Mouse (Mus musculus): ENCODE measurements around the gene Dppa5a. TPM values are rescaled to one million over a fixed set of nuclear protein-coding genes. Genes with fewer than 3 reads are reported as not detected.

Dppa5a gene
- total RNA-seq, 2 experiments from 2014 or later = not detected

DNA sequence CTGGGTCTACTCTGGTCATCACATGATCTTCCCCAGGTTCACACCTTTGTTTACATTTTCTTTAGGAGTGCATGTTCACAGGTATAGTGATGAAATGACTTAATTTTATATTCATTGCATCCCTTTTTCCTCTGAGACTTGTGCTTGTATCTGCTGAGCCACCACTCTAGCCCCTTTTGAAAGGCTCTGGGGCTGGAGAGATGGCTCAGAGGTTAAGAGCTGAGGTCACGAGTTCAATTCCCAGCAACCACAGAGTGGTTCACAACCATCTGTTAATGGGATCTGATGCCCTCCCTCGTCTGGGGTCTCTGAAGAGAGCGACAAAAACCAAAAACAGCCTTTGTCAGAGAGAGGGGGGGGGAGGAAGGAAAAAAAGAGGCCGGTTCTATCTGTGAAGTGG, 7.5 kb upstream of the Dppa5a start:
- Histone ChIP-seq H3K27ac (no peak overlapping the region), H3K4me3 (no peak overlapping the region)
- TF ChIP-seq CTCF (IDR thresholded peaks at IDR 0.05) = no peak
- DNase-seq = no peak
- intact Hi-C loops (cut with DNase I) = no loop called here

DNA sequence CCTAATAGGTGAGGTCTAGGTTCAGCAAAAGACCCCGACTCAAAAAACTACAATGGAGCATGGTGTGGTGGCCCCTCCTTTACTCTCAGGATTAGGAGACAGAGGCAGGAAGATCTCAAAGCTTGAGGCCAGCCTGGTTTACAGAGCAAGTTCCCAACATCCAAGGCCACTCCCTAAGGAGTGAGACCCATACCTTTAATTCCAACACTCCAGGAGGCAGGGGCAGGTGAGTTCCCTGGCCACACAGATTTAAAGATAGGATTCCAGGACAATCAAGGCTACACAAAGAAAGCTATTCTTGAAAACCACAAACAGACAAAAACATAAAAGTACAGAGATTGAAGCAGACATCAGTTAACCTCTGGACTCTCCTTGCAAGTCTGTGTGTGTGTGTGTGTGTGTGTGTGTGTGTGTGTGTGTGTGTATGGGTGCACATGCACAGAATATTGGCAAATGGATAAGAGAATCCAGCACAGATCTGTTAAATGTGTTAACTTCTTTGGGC, 7.0 kb upstream of the Dppa5a start:
- H3K4me3 ChIP-seq = no peak overlapping the region

DNA sequence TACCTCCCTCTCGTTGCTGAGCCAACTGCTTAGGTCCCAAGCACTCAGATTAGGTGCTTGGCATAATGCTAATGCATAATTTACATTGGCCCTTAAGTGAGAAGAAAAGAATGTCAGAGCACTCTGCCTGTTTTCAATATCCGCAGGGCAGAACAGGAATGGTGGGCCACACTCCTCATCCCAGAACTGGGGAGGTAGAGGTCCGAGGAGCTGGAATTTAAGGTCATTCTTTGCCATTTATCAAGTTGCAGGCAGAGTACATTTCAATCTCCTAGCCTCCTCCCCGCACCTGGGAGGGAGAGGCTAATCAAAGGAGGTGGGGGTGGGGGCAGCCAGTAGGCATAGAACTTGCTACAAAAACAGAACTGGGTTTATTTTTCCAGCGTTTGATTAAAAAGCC, 6.4 kb upstream of the Dppa5a start:
- no peak for DNase-seq
- H3K27ac ChIP-seq = no peak overlapping the region
- no peak for TF ChIP-seq CTCF (IDR thresholded peaks at IDR 0.05)
- H3K4me3 ChIP-seq = no peak overlapping the region
- intact Hi-C loops (cut with DNase I) = no loop called here

More for the DNA sequence above, 7.0 kb upstream of the Dppa5a start:
- no peak overlapping the region for H3K27ac ChIP-seq
- TF ChIP-seq CTCF (IDR thresholded peaks at IDR 0.05) = no peak
- intact Hi-C loops (cut with DNase I) = no loop called here
- no peak for DNase-seq

DNA sequence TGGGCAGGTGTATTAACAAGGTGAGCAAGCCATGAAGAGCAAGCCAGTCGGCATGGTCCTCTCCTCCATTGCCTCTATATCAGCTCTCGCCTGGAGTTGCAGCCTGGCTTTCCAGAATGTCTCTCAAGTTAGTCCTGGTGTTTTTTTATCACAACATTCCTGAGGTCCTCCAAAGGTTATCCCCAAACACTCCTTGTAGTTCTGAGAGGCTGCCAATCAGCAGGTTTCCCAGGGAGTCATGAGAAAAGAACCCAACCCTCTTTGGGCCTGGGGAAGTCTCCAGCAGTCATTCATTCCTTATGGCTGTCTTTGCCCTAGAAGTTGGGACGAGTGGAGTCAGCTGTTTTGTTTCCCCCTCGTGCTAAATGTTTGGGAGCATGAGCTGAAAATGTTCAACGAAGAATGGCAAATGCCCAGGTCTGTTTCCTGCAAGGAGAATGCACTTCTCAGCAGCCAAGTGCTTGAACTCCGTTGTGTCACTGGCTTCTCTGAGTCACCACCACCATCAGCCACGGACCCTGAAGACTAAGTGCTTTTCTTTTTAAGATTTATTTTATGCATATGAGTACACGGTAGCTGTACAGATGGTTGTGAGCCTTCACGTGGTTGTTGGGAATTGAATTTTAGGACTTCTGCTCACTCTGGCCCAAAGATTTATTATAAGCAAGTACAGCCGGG, 5.0 kb upstream of the Dppa5a start:
- TF ChIP-seq CTCF (IDR thresholded peaks at IDR 0.05) = no peak
- Histone ChIP-seq H3K27ac (no peak overlapping the region), H3K4me3 (no peak overlapping the region)
- DNase-seq = no peak
- intact Hi-C loops (cut with DNase I) = no loop called here

DNA sequence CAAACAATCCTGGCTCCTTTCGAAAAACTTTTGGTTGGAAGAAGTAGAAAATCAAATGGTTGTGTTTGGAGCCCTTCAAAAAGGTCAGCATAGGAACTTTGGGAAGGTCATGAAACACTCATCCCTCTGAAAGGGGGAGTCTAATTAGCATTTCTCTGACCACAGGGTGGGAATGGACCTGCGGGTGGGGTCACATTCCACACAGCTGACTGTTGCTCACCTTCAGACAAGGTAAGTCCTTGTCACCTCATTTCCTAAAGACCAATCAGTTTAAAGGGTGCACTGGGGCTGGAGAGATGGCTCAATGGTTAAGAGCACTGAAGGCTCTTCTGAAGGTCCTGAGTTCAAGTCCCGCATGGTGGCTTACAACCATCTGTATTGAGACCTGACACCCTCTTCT, 3.5 kb upstream of the Dppa5a start:
- no peak overlapping the region for H3K4me3 ChIP-seq
- no peak for TF ChIP-seq CTCF (IDR thresholded peaks at IDR 0.05)
- no peak overlapping the region for H3K27ac ChIP-seq
- no peak for DNase-seq
- intact Hi-C loops (cut with DNase I) = no loop called here

DNA sequence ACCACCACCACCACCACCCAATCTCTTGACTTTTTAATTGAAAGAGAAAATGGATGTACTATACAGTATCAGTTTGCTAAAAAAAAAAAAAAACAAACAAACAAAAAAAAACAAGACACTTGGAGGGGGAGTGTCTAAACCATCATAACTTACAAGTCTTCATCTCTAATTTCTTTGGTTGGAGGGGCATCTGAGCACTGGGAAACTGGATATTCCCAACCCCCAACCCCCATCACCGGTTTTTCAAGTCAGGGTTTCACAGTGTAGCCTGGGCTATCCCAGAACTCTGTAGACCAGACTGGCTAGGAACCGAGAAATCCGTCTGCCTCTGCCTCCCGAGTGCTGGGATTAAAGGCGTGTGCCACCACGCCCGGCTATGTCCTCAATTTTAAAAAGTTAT, 1.8 kb upstream of the Dppa5a start:
- TF ChIP-seq CTCF (IDR thresholded peaks at IDR 0.05) = no peak
- H3K4me3 ChIP-seq = no peak overlapping the region
- no peak for DNase-seq
- intact Hi-C loops (cut with DNase I) = no loop called here
- no peak overlapping the region for H3K27ac ChIP-seq

DNA sequence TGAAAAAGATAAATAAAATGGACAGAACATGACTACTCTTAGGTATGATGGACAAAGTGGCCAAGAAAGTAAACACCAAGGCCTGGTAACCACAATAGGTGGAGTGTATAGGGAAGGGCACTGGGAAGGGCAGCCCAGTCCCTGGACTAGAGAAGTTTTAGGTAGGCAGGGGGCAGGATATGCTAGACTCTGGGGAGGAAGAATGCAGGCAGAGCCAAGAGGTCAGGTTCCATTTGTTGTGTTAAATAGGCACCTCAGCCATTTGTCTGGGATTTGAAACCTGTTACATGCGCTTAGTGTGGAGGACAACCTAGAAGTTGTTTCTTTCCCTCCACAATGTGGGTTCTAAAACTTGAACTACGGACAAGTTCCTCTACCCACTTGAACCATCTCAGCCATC, 1.4 kb upstream of the Dppa5a start:
- no peak for DNase-seq
- no peak overlapping the region for H3K4me3 ChIP-seq
- intact Hi-C loops (cut with DNase I) = no loop called here
- no peak for TF ChIP-seq CTCF (IDR thresholded peaks at IDR 0.05)
- no peak overlapping the region for H3K27ac ChIP-seq

DNA sequence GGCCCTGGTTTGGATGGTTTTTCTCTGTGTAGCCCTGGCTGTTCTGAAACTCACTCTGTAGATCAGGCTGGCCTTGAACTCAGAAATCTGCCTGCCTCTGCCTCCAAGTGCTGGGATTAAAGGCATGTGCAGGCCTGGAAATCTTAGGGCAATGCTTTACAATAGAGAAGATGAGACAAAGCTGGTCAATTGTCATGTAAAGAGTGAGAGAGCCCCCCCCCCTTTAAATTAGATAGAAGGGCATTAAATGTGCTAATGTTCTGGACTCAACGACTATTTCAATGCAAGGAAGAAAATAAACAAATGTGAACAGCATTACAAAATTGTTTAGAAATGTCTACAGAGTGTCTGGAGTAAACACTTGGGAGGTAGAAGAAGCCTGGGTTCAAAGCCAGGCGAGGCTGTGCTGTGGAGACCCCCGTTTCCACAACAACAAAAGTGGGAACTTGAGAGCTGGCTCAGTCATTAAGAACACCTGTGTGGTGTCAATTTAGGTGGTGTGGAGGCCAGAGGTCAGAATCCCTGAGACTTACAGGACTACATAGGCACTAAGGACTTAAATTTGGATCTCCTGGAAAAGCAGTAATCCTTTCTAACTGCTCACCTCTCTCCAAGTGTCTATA, 805 bp upstream of the Dppa5a start:
- no peak for TF ChIP-seq CTCF (IDR thresholded peaks at IDR 0.05)
- no peak overlapping the region for H3K4me3 ChIP-seq
- no peak for DNase-seq
- intact Hi-C loops (cut with DNase I) = no loop called here
- no peak overlapping the region for H3K27ac ChIP-seq

DNA sequence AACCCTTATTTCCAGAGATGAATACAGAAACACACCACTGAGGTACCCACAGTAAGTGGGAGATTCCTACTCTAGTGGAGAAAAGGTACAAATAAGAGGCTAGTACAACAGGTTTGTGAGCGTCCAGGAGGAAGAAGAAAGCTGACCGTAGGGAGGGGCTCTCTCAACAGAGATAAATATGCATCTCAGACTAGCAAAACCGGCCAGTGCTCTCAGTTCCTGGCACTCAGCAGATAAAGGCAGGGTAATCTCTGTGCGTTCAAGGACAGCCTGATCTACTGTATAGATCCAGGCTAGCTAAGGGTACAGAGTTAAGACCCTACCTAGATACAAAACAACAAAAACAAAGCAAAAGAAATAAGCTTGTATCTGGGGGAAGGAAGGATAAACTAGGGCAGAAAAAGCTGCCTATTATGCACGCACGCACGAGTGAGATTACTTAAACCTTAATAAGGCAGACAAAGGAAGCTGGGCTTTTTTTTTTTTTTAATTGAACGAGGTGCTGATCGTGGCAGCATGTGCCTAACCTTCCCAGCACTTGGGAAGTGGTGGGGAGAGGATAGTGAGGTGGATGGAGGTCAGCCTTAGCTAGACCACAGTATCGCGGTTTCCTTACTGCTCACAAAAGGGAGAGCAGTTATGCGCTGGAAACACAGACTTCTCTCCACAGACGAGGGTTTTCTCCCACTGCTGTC, 2.0 kb downstream of the Dppa5a start:
- TF ChIP-seq CTCF (IDR thresholded peaks at IDR 0.05) = no peak
- Histone ChIP-seq H3K27ac (no peak overlapping the region), H3K4me3 (no peak overlapping the region)
- intact Hi-C loops (cut with DNase I) = no loop called here
- no peak for DNase-seq

DNA sequence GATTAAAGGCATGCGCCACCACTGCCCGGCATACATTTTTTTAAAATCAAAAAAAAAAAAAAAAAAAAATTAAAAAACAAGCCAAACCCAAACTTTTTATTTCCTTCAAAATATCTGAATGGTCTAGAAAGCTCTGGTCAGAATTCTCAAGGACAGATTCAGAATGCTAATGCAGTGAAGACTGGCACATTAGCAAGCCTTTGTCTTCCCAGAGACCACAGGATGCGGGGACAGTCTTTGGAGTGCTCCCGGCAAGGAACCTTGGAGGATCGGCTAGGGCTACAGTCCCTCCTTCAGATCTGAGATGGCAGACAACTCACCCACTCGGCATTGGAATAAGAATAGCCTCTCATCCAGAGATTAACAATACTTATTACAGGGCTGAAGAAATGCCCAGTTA, 3.3 kb downstream of the Dppa5a start:
- intact Hi-C loops (cut with DNase I) = no loop called here
- Histone ChIP-seq H3K4me3 (no peak overlapping the region), H3K27ac (no peak overlapping the region)
- DNase-seq = no peak
- no peak for TF ChIP-seq CTCF (IDR thresholded peaks at IDR 0.05)

DNA sequence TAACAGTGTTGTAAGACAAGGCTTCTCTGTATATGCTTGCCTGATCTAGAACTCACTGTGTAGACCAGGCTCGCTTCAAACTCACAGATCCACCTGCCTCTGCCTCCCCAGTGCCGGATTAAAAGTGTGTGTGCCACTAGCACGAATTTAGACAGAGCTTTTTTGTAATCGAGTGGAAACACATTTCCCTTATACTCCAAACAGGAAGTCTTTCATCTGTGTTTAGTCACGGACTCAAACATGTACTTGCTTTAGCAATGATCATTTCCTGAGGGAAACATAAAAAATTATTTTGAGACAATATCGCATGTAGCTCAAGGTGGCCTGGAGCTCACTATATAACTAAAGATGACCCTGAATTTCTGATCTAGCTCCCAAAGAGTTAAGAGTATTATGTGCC, 4.6 kb downstream of the Dppa5a start:
- Histone ChIP-seq H3K4me3 (no peak overlapping the region), H3K27ac (no peak overlapping the region)
- no peak for DNase-seq
- intact Hi-C loops (cut with DNase I) = no loop called here
- TF ChIP-seq CTCF (IDR thresholded peaks at IDR 0.05) = no peak

DNA sequence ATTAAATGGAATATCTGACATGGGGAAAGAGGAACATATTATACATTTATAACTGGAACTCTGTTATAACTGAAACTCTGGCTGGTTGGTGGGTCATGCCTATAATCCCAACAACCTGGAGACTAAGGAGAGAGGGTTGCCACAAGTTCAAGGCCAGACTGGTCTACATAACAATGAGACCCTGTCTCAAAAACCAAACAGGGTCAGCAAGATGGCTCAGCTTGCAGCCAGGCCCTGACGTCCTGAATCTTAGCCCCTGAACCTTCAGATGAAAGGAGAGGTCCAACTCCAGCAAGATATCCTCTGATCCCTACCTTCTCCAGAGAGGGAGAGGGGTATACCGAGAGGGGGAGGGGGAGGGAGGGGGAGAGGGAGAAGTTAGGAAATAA, 7.5 kb downstream of the Dppa5a start:
- Histone ChIP-seq H3K27ac (no peak overlapping the region), H3K4me3 (no peak overlapping the region)
- no peak for DNase-seq
- intact Hi-C loops (cut with DNase I) = no loop called here
- TF ChIP-seq CTCF (IDR thresholded peaks at IDR 0.05) = no peak

DNA sequence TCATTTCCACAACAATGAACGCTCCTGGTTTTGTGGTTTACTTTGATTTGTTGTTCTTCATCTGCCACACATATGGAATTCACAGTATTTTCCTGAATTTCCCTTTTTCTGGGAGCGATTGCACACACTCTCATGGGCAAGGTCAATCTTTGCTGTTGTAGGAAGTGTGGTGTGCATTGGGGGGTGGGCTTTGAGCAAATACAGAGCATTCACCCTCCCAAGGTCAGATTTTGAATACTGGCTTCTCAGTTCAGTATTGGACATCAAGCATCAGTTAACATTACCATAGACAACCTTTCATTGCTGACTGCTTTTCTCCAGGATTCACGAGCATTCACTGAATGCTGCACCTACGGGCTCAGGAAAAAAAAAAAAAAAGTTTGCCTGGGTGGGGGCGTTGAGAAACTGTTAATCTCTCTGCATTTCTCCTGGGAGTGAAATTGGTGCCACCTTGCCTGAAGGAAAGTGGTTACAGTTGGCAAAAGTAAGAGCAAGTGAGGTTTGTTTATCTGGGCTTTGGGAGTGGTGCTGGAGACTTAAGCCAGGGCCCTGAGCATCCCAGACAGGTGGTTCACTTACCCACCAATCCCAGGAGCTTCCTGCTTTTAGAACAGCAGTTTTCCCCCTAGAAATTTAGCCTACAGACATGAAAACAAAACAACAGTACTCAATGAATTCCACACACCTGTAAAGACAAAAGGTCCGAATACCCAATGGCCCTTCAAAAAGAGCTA, 8.1 kb downstream of the Dppa5a start:
- no peak overlapping the region for H3K27ac ChIP-seq
- intact Hi-C loops (cut with DNase I) = loop anchor here (10.0 kb wide), 1 partner anchor 195 kb away; no protein-coding TSS in a partner anchor
- H3K4me3 ChIP-seq = no peak overlapping the region
- TF ChIP-seq CTCF (IDR thresholded peaks at IDR 0.05) = no peak
- DNase-seq = no peak

All from gastrocnemius, adult 2 months (tissue).